Mouse (Mus musculus) midbrain, embryonic 12.5 days (tissue): ENCODE data around the gene Skap1. TPM values are rescaled to one million over a fixed set of nuclear protein-coding genes. Genes with fewer than 3 reads are reported as not detected.
A peak's percentile ranks its signal among the peaks of the same experiment; 100 is the strongest.

ENCODE experiments used
- ATAC-seq: fragments of 200-750 bp; cut with Nextera tagmentation; 2 replicates; pipeline ENCODE4 v1.8.0; 2017; ENCODE audit warnings: low read depth, moderate TSS enrichment, moderate library complexity; ENCODE audit not compliant: low FRiP score
- H3K27ac ChIP-seq: fragments of 300-500 bp; sonication (generic); replicated peaks from 2 replicates; pipeline ENCODE4 v1.5.1; 2016; ENCODE audit warnings: mild to moderate bottlenecking
- H3K27me3 ChIP-seq: fragments of 300-500 bp; sonication (generic); 2 replicates; pipeline ENCODE4 v1.6.1; 2016; ENCODE audit warnings: mild to moderate bottlenecking
- H3K36me3 ChIP-seq: fragments of 300-500 bp; sonication (generic); 2 replicates; pipeline ENCODE4 v1.6.1; 2016
- H3K4me1 ChIP-seq: fragments of 300-500 bp; sonication (generic); 2 replicates; pipeline ENCODE4 v1.6.1; 2016
- H3K4me2 ChIP-seq: fragments of 300-500 bp; sonication (generic); replicated peaks from 2 replicates; pipeline ENCODE4 v1.6.1; 2016; ENCODE audit warnings: mild to moderate bottlenecking, moderate library complexity
- H3K4me3 ChIP-seq: fragments of 300-500 bp; sonication (generic); 2 replicates; pipeline ENCODE4 v1.5.1; 2016; ENCODE audit warnings: mild to moderate bottlenecking
- H3K9ac ChIP-seq: fragments of 300-500 bp; sonication (generic); replicated peaks from 2 replicates; pipeline ENCODE4 v1.6.1; 2016; ENCODE audit warnings: mild to moderate bottlenecking, moderate library complexity
- H3K9me3 ChIP-seq: fragments of 300-500 bp; sonication (generic); 2 replicates; pipeline ENCODE4 v1.6.1; 2016; ENCODE audit warnings: mild to moderate bottlenecking
- whole genome bisulfite sequencing: fragments of 180-500 bp; shearing (Covaris S2); methylation state at CpG from one replicate; pipeline ENCODE4 v1.1.7; 2016; 5-methylcytosine and 5-hydroxymethylcytosine counted together
- polyA plus RNA-seq: library from polyadenylated mRNA; unstranded; fragments of >200 nt; fragmentation: Nextera tagmentation; extraction: Ambion mirVana; gene quantifications from 2 replicates; pipeline ENCODE4 v1.2.1, GENCODE M21; 2016

The Skap1 gene
- polyA plus RNA-seq, 1 experiment from 2014 or later = 1.7 TPM

DNA sequence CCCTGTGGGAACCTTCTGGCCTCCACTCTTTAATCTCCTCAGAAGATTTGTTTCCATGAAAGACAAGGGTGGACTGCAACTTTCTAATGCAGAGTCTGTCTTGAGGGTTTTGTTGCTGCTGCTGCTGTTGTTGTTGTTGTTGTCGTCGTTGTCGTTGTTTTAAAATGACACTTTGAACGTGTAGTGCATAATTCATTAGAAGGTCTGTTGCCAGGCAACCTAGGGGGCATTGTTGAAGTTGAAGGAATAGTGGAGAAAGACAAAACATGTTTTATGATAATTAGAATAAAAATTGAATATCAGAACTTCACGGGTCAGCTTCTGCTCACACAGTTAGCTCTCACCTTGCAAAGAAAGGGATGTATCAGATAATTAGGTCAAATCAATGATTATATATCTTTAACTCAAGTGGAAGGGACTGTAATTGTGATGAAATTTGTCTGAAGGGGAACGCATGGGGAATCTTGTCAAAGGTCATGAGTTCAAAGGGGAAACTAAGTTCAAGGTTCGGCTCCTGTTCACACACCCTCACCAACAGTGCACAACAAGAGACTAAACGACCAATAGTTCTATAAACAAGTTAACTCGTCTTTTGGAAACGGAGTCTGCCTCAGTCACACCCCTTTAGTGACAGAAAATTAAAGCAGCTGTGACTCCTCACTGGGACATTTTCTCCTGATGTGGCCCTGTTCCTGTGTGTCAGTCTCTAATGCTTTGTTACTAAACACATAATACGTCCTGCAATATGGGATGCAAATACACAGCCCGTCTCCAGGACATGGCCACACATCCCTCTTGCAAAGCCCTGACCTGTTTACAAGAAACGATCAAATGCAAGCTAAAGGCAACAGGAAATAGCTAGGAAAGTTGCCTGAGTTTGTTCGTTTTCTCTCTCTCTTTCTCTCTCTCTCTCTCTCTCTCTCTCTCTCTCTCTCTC, 112.4 kb downstream of the Skap1 start:
- no peaks in the 10 kb centered on the region for H3K27me3 ChIP-seq
- no peak overlapping the region for H3K4me3 ChIP-seq
- peaks cover 36% of the 10 kb centered on the region for H3K4me1 ChIP-seq
- no peaks in the 10 kb centered on the region for H3K36me3 ChIP-seq
- 0 out of 2 replicates have a peak overlapping the region, but pooled peaks have one; percentile 5 for H3K4me2 ChIP-seq
- no peak overlapping the region for H3K9ac ChIP-seq
- H3K27ac ChIP-seq = no peak overlapping the region
- no peaks in the 10 kb centered on the region for H3K9me3 ChIP-seq
- WGBS = 40% methylated on average over 14 of the region's 14 CpGs
- no peak for ATAC-seq

GRCm38 (mm10) chr11:96578551-96579283, 114.3 kb downstream of the Skap1 start:
- Histone ChIP-seq H3K9me3 (no peaks in the 10 kb centered on the region), H3K4me3 (peak overlapping the region; percentile 28), H3K4me2 (peak overlapping the region; percentile 49), H3K9ac (0 out of 2 replicates have a peak overlapping the region, but pooled peaks have one; percentile 28), H3K27me3 (no peaks in the 10 kb centered on the region), H3K27ac (peak overlapping the region; percentile 35), H3K36me3 (no peaks in the 10 kb centered on the region), H3K4me1 (peaks cover 40% of the 10 kb centered on the region)
- 14% methylated on average over 25 of the region's 25 CpGs for WGBS
- ATAC-seq = peak; percentile 56

GRCm38 (mm10) chr11:96581604-96582384, 117.4 kb downstream of the Skap1 start:
- Histone ChIP-seq H3K4me1 (peaks cover 33% of the 10 kb centered on the region), H3K9ac (no peak overlapping the region), H3K9me3 (no peaks in the 10 kb centered on the region), H3K4me3 (no peak overlapping the region), H3K36me3 (no peaks in the 10 kb centered on the region), H3K4me2 (no peak overlapping the region), H3K27ac (no peak overlapping the region), H3K27me3 (no peaks in the 10 kb centered on the region)
- ATAC-seq = no peak
- 46% methylated on average over 10 of the region's 10 CpGs for WGBS

DNA sequence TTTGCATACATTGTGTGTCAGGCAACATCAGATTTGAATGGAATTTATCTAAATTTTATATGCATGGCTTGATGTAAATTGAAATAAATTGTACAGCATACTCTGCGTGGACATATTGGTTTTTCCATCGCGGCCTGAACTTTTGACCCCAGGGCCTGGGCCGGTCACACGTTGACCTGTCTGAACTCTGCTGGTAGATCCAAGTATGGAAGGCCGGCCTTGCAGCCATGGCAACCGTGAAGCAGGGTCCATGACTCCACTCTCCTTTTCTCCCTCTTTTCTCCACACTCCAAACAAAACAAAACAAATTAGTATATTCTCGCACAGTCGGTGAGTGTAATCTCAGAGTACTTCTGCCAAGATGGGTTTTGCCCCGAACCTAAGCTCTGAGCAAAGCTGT, 118.2 kb downstream of the Skap1 start:
- Histone ChIP-seq H3K9ac (no peak overlapping the region), H3K27ac (no peak overlapping the region), H3K36me3 (no peaks in the 10 kb centered on the region), H3K9me3 (no peaks in the 10 kb centered on the region), H3K4me3 (no peak overlapping the region), H3K4me2 (no peak overlapping the region), H3K27me3 (no peaks in the 10 kb centered on the region), H3K4me1 (peaks cover 27% of the 10 kb centered on the region)
- ATAC-seq = no peak
- WGBS = 10% methylated on average over 10 of the region's 10 CpGs

DNA sequence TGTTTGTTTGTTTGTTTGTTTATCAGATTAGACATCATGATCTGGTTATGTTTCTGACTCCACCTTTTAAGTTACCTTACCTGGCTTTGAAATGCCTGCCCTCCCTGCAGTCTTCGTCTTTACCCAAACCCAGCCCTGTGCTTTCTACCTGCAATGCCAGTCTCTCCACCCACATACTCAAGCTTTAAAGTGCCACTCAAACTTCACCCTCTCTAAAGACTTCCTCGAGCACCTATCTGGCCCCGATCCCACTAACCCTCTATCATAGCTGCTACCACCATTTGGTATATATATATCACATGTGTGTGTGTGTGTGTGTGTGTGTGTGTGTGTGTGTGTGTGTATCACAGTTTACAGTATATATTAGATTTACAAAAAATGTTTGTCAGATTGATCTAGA, 125.4 kb downstream of the Skap1 start:
- no peak overlapping the region for H3K27ac ChIP-seq
- 81% methylated on average over 3 of the region's 3 CpGs for WGBS
- H3K4me3 ChIP-seq = no peak overlapping the region
- H3K4me2 ChIP-seq = no peak overlapping the region
- no peak overlapping the region for H3K9ac ChIP-seq
- peaks cover 4% of the 10 kb centered on the region; the same call in 1 of the 2 replicates for H3K27me3 ChIP-seq
- no peak for ATAC-seq
- no peaks in the 10 kb centered on the region for H3K9me3 ChIP-seq
- H3K36me3 ChIP-seq = no peaks in the 10 kb centered on the region
- H3K4me1 ChIP-seq = no peaks in the 10 kb centered on the region

DNA sequence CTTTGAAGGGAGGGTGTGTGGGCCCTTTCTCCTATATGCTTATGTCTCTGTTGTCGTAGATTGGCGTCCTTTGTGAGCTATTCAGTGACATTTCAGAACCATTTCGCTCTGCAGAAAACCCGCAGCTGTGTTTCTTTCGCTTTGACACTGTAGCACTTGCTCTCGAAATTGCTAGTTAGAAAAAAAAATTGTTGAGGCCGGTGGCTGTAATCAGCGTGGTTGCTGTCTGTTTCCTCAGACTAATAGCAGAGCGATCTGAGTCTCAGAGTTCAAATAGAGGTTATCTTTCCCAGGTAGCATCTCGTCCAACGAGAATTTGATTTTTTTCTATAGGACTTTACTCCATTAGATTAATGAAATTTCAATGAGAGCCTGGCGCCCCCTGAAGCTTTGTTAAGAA, 131.5 kb downstream of the Skap1 start:
- H3K27ac ChIP-seq = no peak overlapping the region; the same call in 1 of the 2 replicates
- H3K4me2 ChIP-seq = peak overlapping the region; percentile 36
- no peak for ATAC-seq
- peaks cover 8% of the 10 kb centered on the region; the same call in 1 of the 2 replicates for H3K27me3 ChIP-seq
- no peak overlapping the region for H3K9ac ChIP-seq
- peaks cover 17% of the 10 kb centered on the region for H3K4me1 ChIP-seq
- H3K36me3 ChIP-seq = no peaks in the 10 kb centered on the region
- no peaks in the 10 kb centered on the region for H3K9me3 ChIP-seq
- 42% methylated on average over 12 of the region's 12 CpGs for WGBS
- no peak overlapping the region for H3K4me3 ChIP-seq

- Histone ChIP-seq H3K4me3 (no peak overlapping the region), H3K4me1 (peaks cover 17% of the 10 kb centered on the region)
These were observed 131.9 kb downstream of the Skap1 start for GRCm38 (mm10) chr11:96596301-96596700.

DNA sequence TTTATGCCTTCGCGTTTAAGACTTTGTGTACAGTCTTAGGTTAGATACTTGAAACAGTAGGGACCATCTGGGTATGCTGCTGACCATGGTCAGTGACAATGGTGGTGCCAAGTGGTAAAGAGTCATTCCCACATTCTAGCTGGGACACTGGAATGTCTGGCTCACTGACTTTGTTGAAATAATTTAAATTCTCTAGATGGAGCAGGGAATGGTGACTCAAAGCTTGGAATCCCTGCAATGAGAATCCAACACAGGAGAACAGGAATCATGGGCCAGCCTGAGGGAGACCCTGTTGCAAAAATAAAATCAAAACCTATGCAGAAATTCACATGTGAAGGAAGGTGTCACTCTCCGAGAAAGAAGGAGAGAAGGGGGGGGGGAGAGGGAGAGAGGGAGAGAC, 138.4 kb downstream of the Skap1 start:
- WGBS = 77% methylated on average over 3 of the region's 3 CpGs
- ATAC-seq = no peak

More at GRCm38 (mm10) chr11:96596301-96596700, 131.9 kb downstream of the Skap1 start:
- Histone ChIP-seq H3K9me3 (no peaks in the 10 kb centered on the region), H3K4me2 (peak overlapping the region; percentile 36), H3K27me3 (peaks cover 8% of the 10 kb centered on the region; the same call in 1 of the 2 replicates), H3K36me3 (no peaks in the 10 kb centered on the region), H3K27ac (no peak overlapping the region), H3K9ac (no peak overlapping the region)
- WGBS = 15% methylated on average over 6 of the region's 6 CpGs
- no peak for ATAC-seq

DNA sequence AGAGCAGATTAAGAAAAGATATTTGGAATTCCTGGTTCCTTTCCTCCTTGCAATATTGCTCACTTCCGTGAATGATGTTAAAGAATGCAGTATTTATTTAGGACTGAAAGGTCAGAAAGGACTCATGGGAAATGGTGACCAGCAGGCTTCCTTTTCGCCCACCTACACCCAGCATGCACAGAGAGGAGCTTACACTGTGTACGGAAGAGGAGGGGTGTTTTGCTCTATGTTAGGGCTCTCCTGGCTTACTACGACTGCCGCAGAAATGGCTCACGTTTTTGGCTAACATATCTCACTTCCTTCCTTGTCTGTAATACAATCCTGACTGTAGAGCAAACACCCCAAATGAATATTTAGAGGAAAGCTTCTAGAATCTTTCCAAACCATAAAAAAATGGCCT, 139.9 kb downstream of the Skap1 start:
- Histone ChIP-seq H3K9me3 (no peaks in the 10 kb centered on the region), H3K27ac (no peak overlapping the region), H3K9ac (no peak overlapping the region), H3K4me3 (no peak overlapping the region), H3K27me3 (no peaks in the 10 kb centered on the region; the same call in 1 of the 2 replicates), H3K36me3 (no peaks in the 10 kb centered on the region), H3K4me2 (no peak overlapping the region), H3K4me1 (0 out of 2 replicates have a peak, but pooled peaks cover 3% of the 10 kb centered on the region)
- ATAC-seq = no peak
- WGBS = 61% methylated on average over 6 of the region's 6 CpGs

More for the DNA sequence above, 138.4 kb downstream of the Skap1 start:
- Histone ChIP-seq H3K4me1 (0 out of 2 replicates have a peak, but pooled peaks cover 3% of the 10 kb centered on the region), H3K27me3 (no peaks in the 10 kb centered on the region; the same call in 1 of the 2 replicates), H3K4me3 (no peak overlapping the region), H3K27ac (no peak overlapping the region), H3K9ac (no peak overlapping the region), H3K36me3 (no peaks in the 10 kb centered on the region), H3K9me3 (no peaks in the 10 kb centered on the region), H3K4me2 (no peak overlapping the region)

DNA sequence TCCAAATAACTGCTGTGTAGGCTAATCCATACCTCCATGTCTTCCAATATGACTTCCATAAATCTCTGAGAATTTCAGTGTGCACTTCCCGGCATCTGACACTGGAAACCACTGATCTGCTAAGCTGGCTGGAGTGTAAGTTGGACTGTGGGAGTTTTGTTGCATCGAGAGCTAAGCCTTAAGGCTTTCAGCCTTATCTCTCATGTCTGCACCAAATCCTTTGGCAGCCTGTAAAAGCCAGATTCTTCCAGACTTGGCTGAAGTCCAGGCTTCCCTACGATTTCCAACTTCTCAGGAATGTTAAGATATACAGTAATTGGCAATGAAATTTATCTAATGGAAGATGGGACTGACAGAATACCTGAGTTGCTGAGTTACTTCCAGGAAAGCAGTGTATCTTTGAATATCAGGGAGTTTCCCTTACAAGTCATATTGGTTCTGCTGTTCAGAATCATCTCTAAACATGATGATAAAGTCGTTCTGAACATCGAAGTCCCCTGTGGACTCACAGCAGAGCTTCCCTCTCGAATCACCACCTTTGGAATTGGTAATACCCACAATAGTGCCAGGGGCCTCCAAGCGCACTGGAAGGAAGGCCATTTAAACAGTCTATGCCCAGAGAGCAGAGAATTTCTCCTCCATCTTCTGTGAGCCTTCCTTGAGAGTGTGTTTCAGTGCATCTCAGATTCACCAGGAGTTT, 140.5 kb downstream of the Skap1 start:
- Histone ChIP-seq H3K9me3 (no peaks in the 10 kb centered on the region), H3K27ac (no peak overlapping the region), H3K36me3 (no peaks in the 10 kb centered on the region), H3K27me3 (no peaks in the 10 kb centered on the region; the same call in 1 of the 2 replicates), H3K4me2 (no peak overlapping the region), H3K9ac (no peak overlapping the region), H3K4me3 (no peak overlapping the region), H3K4me1 (0 out of 2 replicates have a peak, but pooled peaks cover 3% of the 10 kb centered on the region)
- no peak for ATAC-seq
- 76% methylated on average over 7 of the region's 7 CpGs for WGBS

DNA sequence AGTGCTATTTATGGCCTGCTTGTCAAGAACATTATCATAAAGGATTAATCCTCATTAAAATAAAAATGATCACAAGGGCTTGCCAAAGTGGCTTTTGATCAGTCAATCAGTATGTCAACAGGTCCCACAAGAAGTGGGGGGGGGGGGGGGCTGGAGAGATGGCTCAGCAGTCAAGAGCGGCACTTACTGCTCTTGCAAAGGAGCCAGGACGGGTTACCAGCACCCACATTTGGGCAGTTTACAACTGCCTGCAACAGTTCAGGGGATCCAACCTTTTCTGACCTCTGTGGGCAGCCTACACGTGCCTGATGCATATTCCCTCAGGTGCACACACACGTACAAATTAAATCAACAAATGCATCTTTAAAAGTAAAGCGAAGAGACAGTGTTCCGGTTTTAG, 141.1 kb downstream of the Skap1 start:
- 86% methylated on average over 6 of the region's 6 CpGs for WGBS

More for the DNA sequence above, 141.1 kb downstream of the Skap1 start:
- H3K9me3 ChIP-seq = no peaks in the 10 kb centered on the region
- no peak overlapping the region for H3K4me2 ChIP-seq
- ATAC-seq = no peak
- no peak overlapping the region for H3K9ac ChIP-seq
- no peaks in the 10 kb centered on the region; the same call in 1 of the 2 replicates for H3K27me3 ChIP-seq
- 0 out of 2 replicates have a peak, but pooled peaks cover 3% of the 10 kb centered on the region for H3K4me1 ChIP-seq
- no peak overlapping the region for H3K4me3 ChIP-seq
- H3K36me3 ChIP-seq = no peaks in the 10 kb centered on the region
- H3K27ac ChIP-seq = no peak overlapping the region
